12 mouse cellular contexts compared by ENCODE assay signal in genomic region chr1:138992384-138993138, GRCm38 (mm10). TPM values are rescaled to one million over a fixed set of nuclear protein-coding genes. Genes with fewer than 3 reads are reported as not detected.
DNase-seq lines count a peak whose midpoint lies in the region; ATAC-seq and TF ChIP-seq lines count a peak whose summit lies in the region.
"Had no signal": no experiment of that assay in that cellular context is flagged by ENCODE, and none has a peak within 500 bp of the region (broad histone marks: within the 10 kb centered on the region; RNA-seq: fewer than 3 reads in every experiment).

No protein-coding gene starts in this region.

- no peak overlapping the region for H3K4me2 ChIP-seq in kidney, embryonic 14.5 days (replicated peaks; ENCODE audit: low read depth, low read length)
- no peak overlapping the region for H3K4me2 ChIP-seq in stomach, embryonic 16.5 days (ENCODE audit: low read depth, low read length)
- H3K4me2 ChIP-seq in stomach, postnatal 0 days (replicated peaks; ENCODE audit: low read depth): no peak overlapping the region
- no peak overlapping the region for H3K4me2 ChIP-seq in intestine, embryonic 15.5 days (replicated peaks)
- H3K4me2 ChIP-seq: limb, embryonic 15.5 days had no signal

- H3K4me1 ChIP-seq in kidney, embryonic 14.5 days (ENCODE audit: control insufficient read depth, insufficient read depth, low read length): no peaks in the 10 kb centered on the region
- H3K4me1 ChIP-seq in stomach, embryonic 16.5 days (ENCODE audit: control insufficient read depth, insufficient read depth, low read length): 0 out of 2 replicates have a peak, but pooled peaks cover 4% of the 10 kb centered on the region
- peaks cover 2% of the 10 kb centered on the region; the same call in 1 of the 2 replicates for H3K4me1 ChIP-seq in stomach, postnatal 0 days (replicated peaks; ENCODE audit: control insufficient read depth, insufficient read depth)
- no peaks in the 10 kb centered on the region; the same call in 1 of the 2 replicates for H3K4me1 ChIP-seq in intestine, embryonic 15.5 days (replicated peaks)
- H3K4me1 ChIP-seq: limb, embryonic 15.5 days had no signal

- no peak overlapping the region for H3K27ac ChIP-seq in kidney, embryonic 14.5 days (ENCODE audit: low read depth, low read length)
- H3K27ac ChIP-seq in stomach, embryonic 16.5 days (ENCODE audit: low read length): 0 out of 2 replicates have a peak overlapping the region, but pooled peaks have one; percentile 3
- H3K27ac ChIP-seq in stomach, postnatal 0 days (replicated peaks): no peak overlapping the region
- H3K27ac ChIP-seq in intestine, embryonic 15.5 days: no peak overlapping the region
- H3K27ac ChIP-seq: limb, embryonic 15.5 days had no signal

- no peak for TF ChIP-seq CTCF in stomach, postnatal 0 days (IDR thresholded peaks at IDR 0.05; ENCODE audit: low read depth)

- no peak overlapping the region for H3K9ac ChIP-seq in kidney, embryonic 14.5 days (ENCODE audit: low read depth, low read length)
- H3K9ac ChIP-seq in stomach, embryonic 16.5 days (ENCODE audit: low read length): no peak overlapping the region
- H3K9ac ChIP-seq in stomach, postnatal 0 days (ENCODE audit: low read length): no peak overlapping the region
- no peak overlapping the region for H3K9ac ChIP-seq in intestine, embryonic 15.5 days
- H3K9ac ChIP-seq: limb, embryonic 15.5 days had no signal

- H3K9me3 ChIP-seq in kidney, embryonic 14.5 days (ENCODE audit: control insufficient read depth, low read length): no peaks in the 10 kb centered on the region
- H3K9me3 ChIP-seq in stomach, embryonic 16.5 days (replicated peaks; ENCODE audit: control insufficient read depth, low read length): no peaks in the 10 kb centered on the region
- H3K9me3 ChIP-seq in stomach, postnatal 0 days (ENCODE audit: control insufficient read depth, low read length): no peaks in the 10 kb centered on the region
- H3K9me3 ChIP-seq in intestine, embryonic 15.5 days: no peaks in the 10 kb centered on the region
- H3K9me3 ChIP-seq: limb, embryonic 15.5 days had no signal

- no peaks in the 10 kb centered on the region for H3K27me3 ChIP-seq in kidney, embryonic 14.5 days (ENCODE audit: control insufficient read depth, insufficient read depth, low read length)
- no peaks in the 10 kb centered on the region for H3K27me3 ChIP-seq in stomach, embryonic 16.5 days (ENCODE audit: control insufficient read depth, insufficient read depth, low read length)
- H3K27me3 ChIP-seq in stomach, postnatal 0 days (ENCODE audit: control insufficient read depth, insufficient read depth, low read length): no peaks in the 10 kb centered on the region
- no peaks in the 10 kb centered on the region for H3K27me3 ChIP-seq in intestine, embryonic 15.5 days (replicated peaks)
- H3K27me3 ChIP-seq: limb, embryonic 15.5 days had no signal

- H3K4me3 ChIP-seq in kidney, embryonic 14.5 days (ENCODE audit: low read length): no peak overlapping the region
- no peak overlapping the region for H3K4me3 ChIP-seq in stomach, embryonic 16.5 days (replicated peaks; ENCODE audit: low read length)
- no peak overlapping the region for H3K4me3 ChIP-seq in stomach, postnatal 0 days (ENCODE audit: low read depth, low read length)
- H3K4me3 ChIP-seq in intestine, embryonic 15.5 days (replicated peaks): no peak overlapping the region
- H3K4me3 ChIP-seq: limb, embryonic 15.5 days; myocyte had no signal

- no peak for ATAC-seq in kidney, embryonic 14.5 days (ENCODE audit: low FRiP score, low TSS enrichment)
- ATAC-seq in stomach, embryonic 16.5 days (ENCODE audit: insufficient read depth, low FRiP score): no peak
- ATAC-seq in stomach, postnatal 0 days (ENCODE audit: low FRiP score, low TSS enrichment): no peak
- ATAC-seq in intestine, embryonic 15.5 days: peak; percentile 47; the same call in 1 of the 2 replicates

- DNase-seq in kidney, adult 11 months: peak; percentile 32
- no peak for DNase-seq in stomach, postnatal 0 days (ENCODE audit: low spot score)
- no peak for DNase-seq in c-Kit-positive CD71-positive TER-119-positive erythroid progenitor cells, embryonic 14.5 days (ENCODE audit: low spot score)
- no peak for DNase-seq in ovary, postnatal 36 days (ENCODE audit: low spot score)
- DNase-seq: adrenal gland, postnatal 25 days; cerebellum, postnatal 25 days; thymus, postnatal 36 days had no signal

- WGBS in kidney, embryonic 14.5 days: 80% methylated on average over 5 of the region's 5 CpGs
- WGBS in stomach, embryonic 16.5 days: 62% methylated on average over 5 of the region's 5 CpGs
- WGBS in stomach, postnatal 0 days: 54% methylated on average over 5 of the region's 5 CpGs
- 72% methylated on average over 5 of the region's 5 CpGs for WGBS in intestine, embryonic 15.5 days

- no peaks in the 10 kb centered on the region for H3K36me3 ChIP-seq in kidney, embryonic 14.5 days (ENCODE audit: control insufficient read depth, insufficient read depth, low read length)
- no peaks in the 10 kb centered on the region for H3K36me3 ChIP-seq in stomach, embryonic 16.5 days (ENCODE audit: control insufficient read depth, insufficient read depth, low read length)
- H3K36me3 ChIP-seq in stomach, postnatal 0 days (ENCODE audit: control insufficient read depth, insufficient read depth, low read length): no peaks in the 10 kb centered on the region
- H3K36me3 ChIP-seq in intestine, embryonic 15.5 days: no peaks in the 10 kb centered on the region
- H3K36me3 ChIP-seq: limb, embryonic 15.5 days had no signal

- TF ChIP-seq EP300 in stomach, postnatal 0 days (optimal IDR thresholded peaks at IDR 0.05): no peak

RNA-seq across cellular contexts. Expression of gene Dennd1b, which starts 29.3 kb away (rescaled TPM):
- 10.7 and 13.1 TPM in 2 replicates for polyA plus RNA-seq in kidney, embryonic 14.5 days (2014; fragmentation: Nextera tagmentation; extraction: Ambion mirVana)
- polyA plus RNA-seq in stomach, embryonic 16.5 days (2015; fragmentation: Nextera tagmentation; extraction: Ambion mirVana): 5.7 and 7.1 TPM in 2 replicates
- polyA plus RNA-seq in stomach, postnatal 0 days (2015; fragmentation: Nextera tagmentation; extraction: Ambion mirVana): 10.4 and 10.7 TPM in 2 replicates
- polyA plus RNA-seq in intestine, embryonic 15.5 days (2015; fragmentation: Nextera tagmentation; extraction: Ambion mirVana): 9.0 and 9.4 TPM in 2 replicates
